Mouse (Mus musculus): ENCODE results near the gene P2rx4. TPM values are rescaled to one million over a fixed set of nuclear protein-coding genes. Genes with fewer than 3 reads are reported as not detected.
"Not testable (repeated sequence)": the region's sequence is repeated elsewhere in the genome, so short reads cannot be mapped to it uniquely, and the experiment has no call there.

P2rx4 gene
- polyA plus RNA-seq (2015; fragmentation: Nextera tagmentation; extraction: Ambion mirVana): 29.4 and 31.3 TPM in 2 replicates

GRCm38 (mm10) chr5:122707276-122708181 is at the start of gene P2rx4:
Gene P2rx4, plus strand, starts transcription at chr5:122707544.
- Histone ChIP-seq H3K27me3 (ENCODE audit: control insufficient read depth, insufficient read depth, low read depth, low read length) (no peaks in the 10 kb centered on the region), H3K4me3 (ENCODE audit: low read depth, low read length) (peak within 1 kb of the TSS; percentile 80), H3K4me2 (ENCODE audit: low read depth, low read length) (peak within 1 kb of the TSS; percentile 95), H3K9ac (ENCODE audit: low read depth, low read length) (peak within 1 kb of the TSS; percentile 82), H3K36me3 (ENCODE audit: control insufficient read depth, insufficient read depth) (no peaks in the 10 kb centered on the region), H3K9me3 (replicated peaks; ENCODE audit: control insufficient read depth, low read length) (no peaks in the 10 kb centered on the region), H3K27ac (ENCODE audit: low read length) (peak within 1 kb of the TSS; percentile 86), H3K4me1 (ENCODE audit: control insufficient read depth, low read depth, low read length) (peaks cover 28% of the 10 kb centered on the region)
- peak; percentile 93 for ATAC-seq (ENCODE audit: low read depth)
- WGBS (ENCODE audit: insufficient replicate concordance): under 1% methylated on average over 66 of the region's 66 CpGs

- Histone ChIP-seq H3K9ac (ENCODE audit: low read depth, low read length) (no peak overlapping the region), H3K4me3 (ENCODE audit: low read depth, low read length) (no peak overlapping the region), H3K9me3 (replicated peaks; ENCODE audit: control insufficient read depth, low read length) (no peaks in the 10 kb centered on the region), H3K27ac (ENCODE audit: low read length) (no peak overlapping the region), H3K4me1 (ENCODE audit: control insufficient read depth, low read depth, low read length) (no peaks in the 10 kb centered on the region; the same call in 1 of the 2 replicates), H3K36me3 (ENCODE audit: control insufficient read depth, insufficient read depth) (no peaks in the 10 kb centered on the region), H3K27me3 (ENCODE audit: control insufficient read depth, insufficient read depth, low read depth, low read length) (no peaks in the 10 kb centered on the region), H3K4me2 (ENCODE audit: low read depth, low read length) (no peak overlapping the region)
- 72% methylated on average over 6 of the region's 6 CpGs for WGBS (ENCODE audit: insufficient replicate concordance)
- peak; percentile 82 for ATAC-seq (ENCODE audit: low read depth)
These were observed 44.8 kb upstream of the P2rx4 start for GRCm38 (mm10) chr5:122662501-122662900.

DNA sequence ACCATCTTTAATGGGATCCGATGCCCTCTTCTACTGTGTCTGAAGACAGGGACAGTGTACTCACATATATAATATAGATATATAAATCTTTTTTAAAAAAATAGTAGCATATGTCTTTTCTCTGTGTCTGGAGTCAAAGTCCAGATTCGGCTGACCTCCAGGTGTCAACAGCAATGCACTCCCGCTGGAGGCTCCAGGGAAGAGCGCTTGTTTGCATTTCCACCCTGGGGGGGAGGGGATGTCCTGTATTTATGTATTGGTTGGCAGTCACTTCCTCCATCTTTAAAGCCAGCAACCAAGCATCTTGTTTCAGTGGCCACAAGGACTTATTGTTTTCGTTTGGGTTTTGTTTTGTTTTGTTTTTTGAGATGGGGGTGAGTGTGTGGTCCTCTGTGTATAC is 42.3 kb upstream of the P2rx4 start:
- no peaks in the 10 kb centered on the region for H3K36me3 ChIP-seq (ENCODE audit: control insufficient read depth, insufficient read depth)
- 0 out of 2 replicates have a peak, but pooled peaks have one; percentile 47 for ATAC-seq (ENCODE audit: low read depth)
- no peak overlapping the region for H3K4me2 ChIP-seq (ENCODE audit: low read depth, low read length)
- no peak overlapping the region for H3K9ac ChIP-seq (ENCODE audit: low read depth, low read length)
- H3K4me1 ChIP-seq (ENCODE audit: control insufficient read depth, low read depth, low read length): no peaks in the 10 kb centered on the region; the same call in 1 of the 2 replicates
- no peak overlapping the region for H3K27ac ChIP-seq (ENCODE audit: low read length)
- 60% methylated on average over 5 of the region's 5 CpGs for WGBS (ENCODE audit: insufficient replicate concordance)
- H3K27me3 ChIP-seq (ENCODE audit: control insufficient read depth, insufficient read depth, low read depth, low read length): no peaks in the 10 kb centered on the region
- H3K4me3 ChIP-seq (ENCODE audit: low read depth, low read length): no peak overlapping the region
- H3K9me3 ChIP-seq (replicated peaks; ENCODE audit: control insufficient read depth, low read length): no peaks in the 10 kb centered on the region

DNA sequence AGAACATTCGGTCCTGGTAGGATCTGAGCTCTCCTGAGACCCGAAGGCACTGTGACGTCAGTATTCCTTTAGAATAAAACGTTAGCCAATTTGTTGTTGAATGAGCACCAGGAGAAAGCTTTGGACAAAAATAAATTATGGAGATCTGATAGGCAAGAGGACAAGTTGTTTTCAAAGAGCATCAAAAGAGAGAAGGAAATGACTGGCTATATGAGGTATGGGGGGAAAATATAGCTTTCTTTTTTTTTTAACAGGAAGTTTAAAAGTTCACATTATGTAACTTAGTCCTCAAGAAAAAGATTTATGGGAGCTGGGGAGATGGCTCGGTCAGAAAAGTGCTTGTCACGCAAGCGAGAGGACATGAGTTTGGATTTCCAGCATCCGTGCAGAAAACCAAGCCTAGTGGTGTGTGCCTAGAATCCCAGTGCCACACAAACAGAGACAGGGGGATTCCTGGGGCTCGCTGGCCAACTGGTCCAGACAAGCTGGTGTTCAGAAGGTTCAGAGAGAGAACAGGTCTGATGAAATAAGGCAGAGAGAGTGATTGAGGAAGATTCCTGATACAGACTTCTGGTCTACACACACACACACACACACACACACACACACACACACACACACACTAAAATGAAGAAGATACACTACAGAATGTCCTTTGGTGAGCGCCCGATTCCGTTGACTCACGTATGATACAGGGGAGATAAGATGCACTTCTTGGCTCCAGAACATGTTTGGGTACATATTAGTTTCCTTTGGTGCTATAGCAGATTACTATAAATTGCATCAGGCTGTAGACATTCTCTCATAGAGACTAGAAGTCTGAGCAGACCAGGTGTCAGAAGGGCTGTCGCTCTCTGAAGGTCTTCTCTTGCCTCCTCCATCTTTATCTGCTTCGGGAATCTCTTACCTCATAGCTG is 38.1 kb upstream of the P2rx4 start:
- no peak overlapping the region for H3K4me2 ChIP-seq (ENCODE audit: low read depth, low read length)

GRCm38 (mm10) chr5:122671641-122672040 is 35.7 kb upstream of the P2rx4 start:
- H3K27ac ChIP-seq (ENCODE audit: low read length); ATAC-seq (ENCODE audit: low read depth): not testable (repeated sequence)
- WGBS (ENCODE audit: insufficient replicate concordance): 54% methylated on average over 7 of the region's 7 CpGs

More for the DNA sequence above, 38.1 kb upstream of the P2rx4 start:
- Histone ChIP-seq H3K27me3 (ENCODE audit: control insufficient read depth, insufficient read depth, low read depth, low read length) (no peaks in the 10 kb centered on the region), H3K9me3 (replicated peaks; ENCODE audit: control insufficient read depth, low read length) (no peaks in the 10 kb centered on the region), H3K9ac (ENCODE audit: low read depth, low read length) (no peak overlapping the region), H3K27ac (ENCODE audit: low read length) (no peak overlapping the region), H3K4me1 (ENCODE audit: control insufficient read depth, low read depth, low read length) (no peaks in the 10 kb centered on the region; the same call in 1 of the 2 replicates), H3K4me3 (ENCODE audit: low read depth, low read length) (no peak overlapping the region), H3K36me3 (ENCODE audit: control insufficient read depth, insufficient read depth) (no peaks in the 10 kb centered on the region)
- 39% methylated on average over 15 of the region's 15 CpGs for WGBS (ENCODE audit: insufficient replicate concordance)
- no peak for ATAC-seq (ENCODE audit: low read depth)

DNA sequence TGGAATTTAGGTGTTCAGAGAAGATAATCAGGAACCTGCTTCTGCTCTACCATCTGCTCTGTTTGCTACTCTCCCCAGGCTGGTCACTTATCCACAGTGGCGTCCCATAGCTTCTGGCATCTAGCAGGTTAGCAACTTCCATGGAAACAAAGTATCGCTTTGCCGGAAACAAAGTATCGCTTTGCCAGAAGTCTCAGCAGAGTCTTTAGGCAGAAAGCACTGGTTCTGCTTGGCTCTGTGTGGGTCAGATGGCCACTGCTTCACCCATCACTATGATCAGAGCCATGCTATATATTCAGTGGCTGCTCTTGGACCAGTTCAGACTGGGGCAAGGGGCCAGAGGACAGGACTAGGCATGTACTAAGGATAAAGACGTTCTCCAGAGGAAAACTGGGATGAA is 35.0 kb upstream of the P2rx4 start:
- Histone ChIP-seq H3K9ac (ENCODE audit: low read depth, low read length) (no peak overlapping the region), H3K9me3 (replicated peaks; ENCODE audit: control insufficient read depth, low read length) (no peaks in the 10 kb centered on the region)
- 77% methylated on average over 5 of the region's 5 CpGs for WGBS (ENCODE audit: insufficient replicate concordance)

More at GRCm38 (mm10) chr5:122671641-122672040, 35.7 kb upstream of the P2rx4 start:
- not testable (repeated sequence) for H3K4me1 ChIP-seq (ENCODE audit: control insufficient read depth, low read depth, low read length); H3K36me3 ChIP-seq (ENCODE audit: control insufficient read depth, insufficient read depth); H3K9ac ChIP-seq (ENCODE audit: low read depth, low read length); H3K4me2 ChIP-seq (ENCODE audit: low read depth, low read length); H3K27me3 ChIP-seq (ENCODE audit: control insufficient read depth, insufficient read depth, low read depth, low read length); H3K4me3 ChIP-seq (ENCODE audit: low read depth, low read length); H3K9me3 ChIP-seq (replicated peaks; ENCODE audit: control insufficient read depth, low read length)

GRCm38 (mm10) chr5:122676002-122676401 is 31.3 kb upstream of the P2rx4 start:
- Histone ChIP-seq H3K4me2 (ENCODE audit: low read depth, low read length) (no peak overlapping the region), H3K4me3 (ENCODE audit: low read depth, low read length) (no peak overlapping the region), H3K4me1 (ENCODE audit: control insufficient read depth, low read depth, low read length) (no peaks in the 10 kb centered on the region; the same call in 1 of the 2 replicates), H3K27ac (ENCODE audit: low read length) (no peak overlapping the region), H3K9ac (ENCODE audit: low read depth, low read length) (no peak overlapping the region), H3K36me3 (ENCODE audit: control insufficient read depth, insufficient read depth) (no peaks in the 10 kb centered on the region), H3K27me3 (ENCODE audit: control insufficient read depth, insufficient read depth, low read depth, low read length) (no peaks in the 10 kb centered on the region), H3K9me3 (replicated peaks; ENCODE audit: control insufficient read depth, low read length) (no peaks in the 10 kb centered on the region)
- WGBS (ENCODE audit: insufficient replicate concordance): 54% methylated on average over 8 of the region's 8 CpGs
- ATAC-seq (ENCODE audit: low read depth): no peak

More for the DNA sequence above, 35.0 kb upstream of the P2rx4 start:
- no peak overlapping the region for H3K27ac ChIP-seq (ENCODE audit: low read length)
- no peaks in the 10 kb centered on the region for H3K27me3 ChIP-seq (ENCODE audit: control insufficient read depth, insufficient read depth, low read depth, low read length)
- no peak for ATAC-seq (ENCODE audit: low read depth)
- no peaks in the 10 kb centered on the region for H3K36me3 ChIP-seq (ENCODE audit: control insufficient read depth, insufficient read depth)
- H3K4me1 ChIP-seq (ENCODE audit: control insufficient read depth, low read depth, low read length): no peaks in the 10 kb centered on the region
- H3K4me2 ChIP-seq (ENCODE audit: low read depth, low read length): no peak overlapping the region
- H3K4me3 ChIP-seq (ENCODE audit: low read depth, low read length): no peak overlapping the region

- no peaks in the 10 kb centered on the region for H3K36me3 ChIP-seq (ENCODE audit: control insufficient read depth, insufficient read depth)
- H3K27ac ChIP-seq (ENCODE audit: low read length): no peak overlapping the region
- no peak overlapping the region for H3K4me3 ChIP-seq (ENCODE audit: low read depth, low read length)
- ATAC-seq (ENCODE audit: low read depth): no peak
- no peak overlapping the region for H3K9ac ChIP-seq (ENCODE audit: low read depth, low read length)
- H3K9me3 ChIP-seq (replicated peaks; ENCODE audit: control insufficient read depth, low read length): no peaks in the 10 kb centered on the region
- H3K27me3 ChIP-seq (ENCODE audit: control insufficient read depth, insufficient read depth, low read depth, low read length): no peaks in the 10 kb centered on the region
- WGBS (ENCODE audit: insufficient replicate concordance): 42% methylated on average over 9 of the region's 9 CpGs
- no peaks in the 10 kb centered on the region; the same call in 1 of the 2 replicates for H3K4me1 ChIP-seq (ENCODE audit: control insufficient read depth, low read depth, low read length)
- H3K4me2 ChIP-seq (ENCODE audit: low read depth, low read length): no peak overlapping the region
These were observed 29.4 kb upstream of the P2rx4 start for GRCm38 (mm10) chr5:122677983-122678382.

Data from liver, embryonic 16.5 days (tissue).